Mouse (Mus musculus): ENCODE measurements around the gene Mta2. TPM values are rescaled to one million over a fixed set of nuclear protein-coding genes. Genes with fewer than 3 reads are reported as not detected.
A peak's percentile ranks its signal among the peaks of the same experiment; 100 is the strongest.

Mta2 gene
- polyA plus RNA-seq, 1 experiment from 2014 or later, result 63.2 TPM

DNA sequence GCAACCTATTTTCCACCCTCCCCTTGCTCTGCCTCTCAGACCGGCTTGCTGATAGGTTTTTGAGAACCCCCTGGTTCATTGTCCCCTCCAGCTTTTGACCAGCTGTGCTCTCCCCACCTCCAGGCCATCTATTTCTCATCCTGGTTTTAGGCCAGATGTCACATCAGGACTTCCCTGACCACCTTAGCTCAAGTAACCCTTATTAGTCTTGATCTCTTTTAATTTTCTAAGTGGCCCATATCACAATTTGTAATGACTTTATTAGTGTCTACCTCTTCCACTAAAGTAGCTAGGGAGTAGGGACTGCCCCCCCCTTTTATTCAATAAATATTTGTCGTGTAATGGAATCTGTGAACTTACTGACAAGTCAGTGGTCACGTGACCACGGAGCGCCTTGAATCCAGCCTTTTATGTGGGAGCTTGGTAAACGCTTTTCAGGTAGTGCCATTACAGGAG is 20.8 kb upstream of the Mta2 start:
- Histone ChIP-seq H3K4me3 (ENCODE audit: low read depth, low read length) (peak overlapping the region; percentile 89), H3K4me2 (ENCODE audit: low read depth, low read length, severe bottlenecking) (peak overlapping the region; percentile 93), H3K9me3 (ENCODE audit: control insufficient read depth, low read length) (no peaks in the 10 kb centered on the region), H3K27ac (ENCODE audit: low read depth, low read length) (peak overlapping the region; percentile 68), H3K9ac (ENCODE audit: low read length) (peak overlapping the region; percentile 77), H3K27me3 (ENCODE audit: control insufficient read depth, insufficient read depth, low read length) (no peaks in the 10 kb centered on the region), H3K4me1 (replicated peaks; ENCODE audit: control insufficient read depth, insufficient read depth, low read length) (peaks cover 4% of the 10 kb centered on the region; the same call in 1 of the 2 replicates), H3K36me3 (ENCODE audit: control insufficient read depth, insufficient read depth, low read length) (peaks cover 7% of the 10 kb centered on the region)
- WGBS, result 2% methylated on average over 6 of the region's 6 CpGs
- ATAC-seq (replicated peaks; ENCODE audit: low FRiP score), result no peak
- no peak for DNase-seq (ENCODE audit: low spot score)

DNA sequence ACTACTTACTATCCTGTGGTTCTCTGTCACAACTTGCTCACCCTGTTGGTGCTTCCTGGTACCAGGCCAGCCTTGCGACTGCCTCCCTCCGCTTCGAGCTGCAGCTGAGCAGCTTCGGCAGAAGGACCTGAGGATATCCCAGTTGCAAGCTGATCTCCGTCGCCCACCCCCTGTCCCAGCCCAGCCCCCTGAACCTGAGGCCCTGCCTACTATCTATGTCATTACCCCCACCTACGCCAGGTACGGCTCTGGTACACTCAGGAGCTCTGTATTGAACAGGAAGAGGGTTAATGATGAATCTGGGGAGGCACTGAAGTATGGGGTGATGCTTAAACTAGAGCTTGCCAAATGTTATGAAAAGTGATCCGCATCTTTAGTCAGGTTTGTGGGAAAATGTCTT is 19.9 kb upstream of the Mta2 start:
- Histone ChIP-seq H3K9me3 (ENCODE audit: control insufficient read depth, low read length) (no peaks in the 10 kb centered on the region), H3K4me1 (replicated peaks; ENCODE audit: control insufficient read depth, insufficient read depth, low read length) (peaks cover 4% of the 10 kb centered on the region; the same call in 1 of the 2 replicates), H3K36me3 (ENCODE audit: control insufficient read depth, insufficient read depth, low read length) (no peaks in the 10 kb centered on the region), H3K27ac (ENCODE audit: low read depth, low read length) (no peak overlapping the region), H3K4me3 (ENCODE audit: low read depth, low read length) (no peak overlapping the region), H3K9ac (ENCODE audit: low read length) (no peak overlapping the region), H3K27me3 (ENCODE audit: control insufficient read depth, insufficient read depth, low read length) (no peaks in the 10 kb centered on the region), H3K4me2 (ENCODE audit: low read depth, low read length, severe bottlenecking) (no peak overlapping the region)
- no peak for DNase-seq (ENCODE audit: low spot score)
- WGBS, result 77% methylated on average over 9 of the region's 9 CpGs
- no peak for ATAC-seq (replicated peaks; ENCODE audit: low FRiP score)

DNA sequence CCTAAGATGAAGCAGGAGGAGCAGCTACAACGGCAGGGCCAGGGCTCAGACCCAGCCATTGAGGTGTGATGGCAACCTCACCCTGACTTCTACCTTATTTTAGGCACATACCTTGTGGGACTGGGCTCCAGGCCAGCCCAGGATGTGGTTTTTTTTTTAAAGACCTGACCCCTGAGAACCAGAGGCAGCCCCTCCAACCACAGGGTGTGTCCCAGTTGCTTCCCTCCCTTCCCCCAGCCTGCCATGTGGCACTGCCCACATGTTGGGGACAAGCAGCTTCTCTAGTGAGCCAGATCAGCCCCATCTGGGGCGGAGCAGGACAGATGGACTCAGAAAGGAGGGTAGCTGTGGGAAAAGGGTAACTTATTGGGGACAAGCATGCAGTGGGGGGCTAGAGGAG is 14.9 kb upstream of the Mta2 start:
- DNase-seq (ENCODE audit: low spot score), result no peak
- Histone ChIP-seq H3K4me1 (replicated peaks; ENCODE audit: control insufficient read depth, insufficient read depth, low read length) (peaks cover 11% of the 10 kb centered on the region; the same call in 1 of the 2 replicates), H3K9ac (ENCODE audit: low read length) (no peak overlapping the region), H3K4me2 (ENCODE audit: low read depth, low read length, severe bottlenecking) (no peak overlapping the region), H3K9me3 (ENCODE audit: control insufficient read depth, low read length) (no peaks in the 10 kb centered on the region), H3K27ac (ENCODE audit: low read depth, low read length) (no peak overlapping the region), H3K27me3 (ENCODE audit: control insufficient read depth, insufficient read depth, low read length) (no peaks in the 10 kb centered on the region), H3K4me3 (ENCODE audit: low read depth, low read length) (no peak overlapping the region), H3K36me3 (ENCODE audit: control insufficient read depth, insufficient read depth, low read length) (no peaks in the 10 kb centered on the region; the same call in 1 of the 2 replicates)
- ATAC-seq (replicated peaks; ENCODE audit: low FRiP score), result no peak
- WGBS, result 94% methylated on average over 2 of the region's 2 CpGs

DNA sequence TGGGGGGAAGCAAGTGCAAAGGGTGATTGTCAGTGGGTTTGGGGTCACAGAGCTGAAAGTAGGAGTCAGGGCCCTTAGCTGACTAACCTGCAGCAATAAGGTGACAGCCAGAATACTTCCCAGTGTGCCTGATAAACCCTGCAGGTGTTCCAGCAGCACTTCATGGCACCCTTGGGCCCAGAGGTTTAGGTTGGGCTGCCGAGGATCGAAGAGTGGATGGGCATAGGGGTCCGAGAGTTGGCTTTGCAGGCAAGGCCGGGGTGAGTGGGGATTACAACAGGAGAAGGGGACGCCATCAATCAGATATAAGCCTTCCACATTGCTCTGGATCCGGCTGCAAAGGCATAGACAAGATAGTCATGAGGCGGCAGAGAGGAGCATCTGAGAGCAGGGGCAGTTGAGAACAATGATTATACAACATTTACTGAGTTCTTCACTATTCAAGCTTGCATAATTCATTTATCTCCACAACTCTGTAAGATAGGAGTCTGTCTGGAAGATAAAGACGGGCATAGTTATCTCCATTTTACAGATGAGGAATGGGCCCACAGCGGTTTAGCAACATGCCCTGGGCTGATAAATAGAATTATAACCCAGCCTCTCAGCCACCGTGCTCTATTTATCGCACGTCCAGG is 13.7 kb upstream of the Mta2 start:
- Histone ChIP-seq H3K27me3 (ENCODE audit: control insufficient read depth, insufficient read depth, low read length) (no peaks in the 10 kb centered on the region), H3K9me3 (ENCODE audit: control insufficient read depth, low read length) (no peaks in the 10 kb centered on the region), H3K27ac (ENCODE audit: low read depth, low read length) (no peak overlapping the region), H3K9ac (ENCODE audit: low read length) (no peak overlapping the region), H3K4me1 (replicated peaks; ENCODE audit: control insufficient read depth, insufficient read depth, low read length) (peaks cover 11% of the 10 kb centered on the region; the same call in 1 of the 2 replicates), H3K36me3 (ENCODE audit: control insufficient read depth, insufficient read depth, low read length) (no peaks in the 10 kb centered on the region; the same call in 1 of the 2 replicates), H3K4me3 (ENCODE audit: low read depth, low read length) (no peak overlapping the region), H3K4me2 (ENCODE audit: low read depth, low read length, severe bottlenecking) (no peak overlapping the region)
- 88% methylated on average over 12 of the region's 12 CpGs for whole genome bisulfite sequencing
- no peak for DNase-seq (ENCODE audit: low spot score)
- ATAC-seq (replicated peaks; ENCODE audit: low FRiP score), result no peak

DNA sequence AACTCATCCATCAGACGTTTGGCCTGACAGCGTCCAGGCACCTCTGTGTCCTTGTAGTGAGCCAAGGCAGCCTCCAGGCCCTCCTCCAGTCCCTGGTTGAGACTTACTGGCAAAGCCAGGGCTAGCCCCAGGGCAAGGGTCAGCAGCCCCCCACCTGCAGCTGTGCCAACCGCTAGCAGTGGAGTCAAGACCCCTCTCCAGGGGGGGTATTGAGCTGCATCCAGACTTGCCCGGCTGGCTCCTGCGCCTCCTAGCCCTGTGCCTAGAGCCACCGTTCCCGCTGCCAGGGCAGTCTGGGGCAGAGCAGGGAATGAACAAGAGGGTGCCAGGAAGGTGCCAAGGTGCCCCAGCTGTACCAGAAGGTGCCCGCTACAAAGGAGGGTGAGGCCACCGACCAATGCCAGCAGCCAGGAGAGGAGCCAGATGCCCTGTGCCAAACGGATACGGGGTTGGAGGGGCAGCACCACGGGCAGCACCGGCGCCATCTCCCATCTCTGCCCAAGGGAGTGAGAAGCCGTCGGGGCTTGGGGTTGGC is 12.9 kb upstream of the Mta2 start:
- H3K9me3 ChIP-seq (ENCODE audit: control insufficient read depth, low read length), result no peaks in the 10 kb centered on the region
- H3K36me3 ChIP-seq (ENCODE audit: control insufficient read depth, insufficient read depth, low read length), result no peaks in the 10 kb centered on the region; the same call in 1 of the 2 replicates
- peak overlapping the region; percentile 64 for H3K4me3 ChIP-seq (ENCODE audit: low read depth, low read length)
- H3K4me2 ChIP-seq (ENCODE audit: low read depth, low read length, severe bottlenecking), result peak overlapping the region; percentile 86; the same call in 1 of the 2 replicates
- peak overlapping the region; percentile 79; the same call in 1 of the 2 replicates for H3K9ac ChIP-seq (ENCODE audit: low read length)
- WGBS, result 17% methylated on average over 16 of the region's 16 CpGs
- ATAC-seq (replicated peaks; ENCODE audit: low FRiP score) (peak; percentile 16; the same call in 1 of the 2 replicates), DNase-seq (ENCODE audit: low spot score) (no peak)
- no peaks in the 10 kb centered on the region for H3K27me3 ChIP-seq (ENCODE audit: control insufficient read depth, insufficient read depth, low read length)
- H3K27ac ChIP-seq (ENCODE audit: low read depth, low read length), result 0 out of 2 replicates have a peak overlapping the region, but pooled peaks have one; percentile 18
- H3K4me1 ChIP-seq (replicated peaks; ENCODE audit: control insufficient read depth, insufficient read depth, low read length), result peaks cover 11% of the 10 kb centered on the region; the same call in 1 of the 2 replicates

DNA sequence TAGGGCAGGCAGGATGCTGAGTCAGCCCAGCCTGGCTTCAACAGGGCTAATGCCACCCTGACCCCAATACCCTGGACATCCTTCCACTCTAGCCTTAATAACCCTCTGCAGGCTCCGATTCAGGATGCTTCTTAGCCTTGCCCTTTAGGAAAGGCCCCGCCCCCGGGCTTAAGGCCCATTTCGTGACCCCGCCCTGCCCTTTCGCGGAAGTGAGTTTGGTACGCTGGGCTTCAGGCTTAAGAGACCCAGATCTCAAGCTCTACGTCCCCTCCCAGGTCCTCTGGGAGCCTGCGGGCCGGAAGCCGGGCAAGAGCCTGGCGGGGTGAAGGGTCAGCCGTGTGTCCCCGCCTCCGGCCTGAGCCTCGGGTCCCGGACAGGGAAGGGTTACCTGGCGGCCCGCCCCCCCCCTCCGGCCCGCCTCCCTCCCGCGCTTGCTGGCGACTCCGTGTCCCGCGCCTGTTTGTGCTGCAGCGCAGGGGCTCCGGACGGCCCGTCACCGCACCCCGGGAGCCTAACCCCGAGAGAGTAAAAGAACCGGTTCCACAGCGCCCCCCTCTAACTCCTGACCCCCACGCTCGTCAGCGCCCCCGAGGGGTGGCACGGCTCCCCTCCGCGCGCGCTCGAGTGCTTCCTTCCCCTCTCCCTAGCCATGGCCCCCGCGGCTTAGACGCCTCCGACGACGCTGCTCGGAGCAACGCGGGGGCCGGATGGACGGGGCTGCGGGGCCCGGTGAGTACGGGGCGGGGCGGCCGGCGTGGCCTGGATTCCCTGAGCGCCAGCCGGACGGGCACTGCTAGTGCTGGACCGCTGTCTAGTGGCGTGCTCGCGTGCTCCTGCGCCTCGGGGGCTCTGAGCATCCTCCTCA is 12.2 kb upstream of the Mta2 start, which contains the start of the genes Rom1 and Eml3:
Gene Rom1 (minus strand): TSS at position 133 of the 865 bp plus-strand sequence.
Gene Eml3 (plus strand): TSS at position 329 of the 865 bp plus-strand sequence.
- H3K4me2 ChIP-seq (ENCODE audit: low read depth, low read length, severe bottlenecking), result peak within 1 kb of the TSS; percentile 86
- no peaks in the 10 kb centered on the region for H3K27me3 ChIP-seq (ENCODE audit: control insufficient read depth, insufficient read depth, low read length)
- H3K9me3 ChIP-seq (ENCODE audit: control insufficient read depth, low read length), result no peaks in the 10 kb centered on the region
- H3K36me3 ChIP-seq (ENCODE audit: control insufficient read depth, insufficient read depth, low read length), result no peaks in the 10 kb centered on the region; the same call in 1 of the 2 replicates
- ATAC-seq (replicated peaks; ENCODE audit: low FRiP score), result peak; percentile 82
- peaks cover 11% of the 10 kb centered on the region; the same call in 1 of the 2 replicates for H3K4me1 ChIP-seq (replicated peaks; ENCODE audit: control insufficient read depth, insufficient read depth, low read length)
- peak within 1 kb of the TSS; percentile 79 for H3K9ac ChIP-seq (ENCODE audit: low read length)
- peak; percentile 79 for DNase-seq (ENCODE audit: low spot score)
- WGBS, result under 1% methylated on average over 47 of the region's 74 CpGs
- H3K4me3 ChIP-seq (ENCODE audit: low read depth, low read length), result peak within 1 kb of the TSS; percentile 64
- H3K27ac ChIP-seq (ENCODE audit: low read depth, low read length), result peak within 1 kb of the TSS; percentile 25; the same call in 1 of the 2 replicates

DNA sequence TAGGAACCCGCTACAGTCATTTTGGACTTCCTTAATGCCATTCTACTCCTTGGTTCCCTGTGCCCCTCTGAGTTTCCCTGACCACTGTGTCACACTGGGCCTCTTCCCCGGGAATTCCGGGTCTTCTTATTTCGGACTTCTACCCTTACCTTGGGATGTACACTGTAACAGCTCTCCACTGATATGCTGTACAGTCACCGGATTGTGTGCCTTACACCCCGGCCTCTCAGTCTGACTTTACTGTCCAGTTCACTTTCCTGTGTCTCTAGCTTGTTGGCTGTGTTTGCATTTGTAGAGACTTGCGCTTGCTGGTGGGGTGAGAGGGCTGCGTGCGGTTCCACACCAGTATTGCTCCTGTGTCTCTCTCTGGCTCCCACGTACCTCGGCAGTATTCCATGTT is 11.6 kb upstream of the Mta2 start:
- ATAC-seq (replicated peaks; ENCODE audit: low FRiP score) (no peak), DNase-seq (ENCODE audit: low spot score) (no peak)
- no peaks in the 10 kb centered on the region for H3K27me3 ChIP-seq (ENCODE audit: control insufficient read depth, insufficient read depth, low read length)

DNA sequence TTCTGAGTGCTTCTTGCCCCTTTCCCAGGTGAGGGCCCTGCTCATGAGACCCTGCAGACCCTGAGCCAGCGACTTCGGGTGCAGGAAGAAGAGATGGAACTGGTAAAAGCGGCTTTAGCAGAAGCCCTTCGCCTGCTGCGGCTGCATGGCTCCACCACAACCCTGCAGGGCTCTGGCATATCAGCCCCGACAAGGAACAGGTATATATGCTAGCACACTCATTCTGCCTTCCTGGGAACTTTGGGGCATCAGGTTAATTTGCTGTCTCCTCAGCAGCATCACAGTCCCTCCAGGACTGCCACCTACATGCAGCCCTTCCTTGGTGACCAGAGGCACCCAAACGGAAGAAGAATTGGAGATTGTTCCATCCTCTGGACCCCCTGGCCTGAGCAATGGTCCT is 10.9 kb upstream of the Mta2 start:
- Histone ChIP-seq H3K4me3 (ENCODE audit: low read depth, low read length) (no peak overlapping the region), H3K27me3 (ENCODE audit: control insufficient read depth, insufficient read depth, low read length) (no peaks in the 10 kb centered on the region), H3K4me2 (ENCODE audit: low read depth, low read length, severe bottlenecking) (no peak overlapping the region; the same call in 1 of the 2 replicates), H3K9me3 (ENCODE audit: control insufficient read depth, low read length) (no peaks in the 10 kb centered on the region), H3K27ac (ENCODE audit: low read depth, low read length) (no peak overlapping the region), H3K9ac (ENCODE audit: low read length) (no peak overlapping the region; the same call in 1 of the 2 replicates), H3K4me1 (replicated peaks; ENCODE audit: control insufficient read depth, insufficient read depth, low read length) (peaks cover 11% of the 10 kb centered on the region; the same call in 1 of the 2 replicates), H3K36me3 (ENCODE audit: control insufficient read depth, insufficient read depth, low read length) (no peaks in the 10 kb centered on the region; the same call in 1 of the 2 replicates)
- DNase-seq (ENCODE audit: low spot score) (no peak), ATAC-seq (replicated peaks; ENCODE audit: low FRiP score) (no peak)
- 81% methylated on average over 7 of the region's 7 CpGs for WGBS

More for the DNA sequence above, 11.6 kb upstream of the Mta2 start:
- 18% methylated on average over 11 of the region's 11 CpGs for WGBS
- Histone ChIP-seq H3K9me3 (ENCODE audit: control insufficient read depth, low read length) (no peaks in the 10 kb centered on the region), H3K4me1 (replicated peaks; ENCODE audit: control insufficient read depth, insufficient read depth, low read length) (peaks cover 11% of the 10 kb centered on the region; the same call in 1 of the 2 replicates), H3K27ac (ENCODE audit: low read depth, low read length) (no peak overlapping the region), H3K4me2 (ENCODE audit: low read depth, low read length, severe bottlenecking) (peak overlapping the region; percentile 86), H3K36me3 (ENCODE audit: control insufficient read depth, insufficient read depth, low read length) (no peaks in the 10 kb centered on the region; the same call in 1 of the 2 replicates), H3K4me3 (ENCODE audit: low read depth, low read length) (peak overlapping the region; percentile 64), H3K9ac (ENCODE audit: low read length) (peak overlapping the region; percentile 79)

Measured in forebrain, embryonic 11.5 days (tissue).